Mouse (Mus musculus) small intestine, adult 2 months (tissue): ENCODE results near the gene Hs3st6.

Experiments
- CTCF ChIP-seq: fragments of 200-500 bp; IDR thresholded peaks from 2 replicates; pipeline ENCODE4 v1.5.1; 2012; ENCODE audit warnings: low read depth, mild to moderate bottlenecking, control low read depth, inconsistent platforms, low read length, moderate library complexity, mixed read lengths; ENCODE audit not compliant: insufficient replicate concordance, insufficient read length; ENCODE audit errors: extremely low read depth
- POLR2A ChIP-seq: fragments of 200-500 bp; IDR thresholded peaks from 2 replicates; pipeline ENCODE4 v1.6.1; 2012; ENCODE audit warnings: low read depth, mild to moderate bottlenecking, control low read depth, inconsistent platforms, low read length, moderate library complexity

DNA sequence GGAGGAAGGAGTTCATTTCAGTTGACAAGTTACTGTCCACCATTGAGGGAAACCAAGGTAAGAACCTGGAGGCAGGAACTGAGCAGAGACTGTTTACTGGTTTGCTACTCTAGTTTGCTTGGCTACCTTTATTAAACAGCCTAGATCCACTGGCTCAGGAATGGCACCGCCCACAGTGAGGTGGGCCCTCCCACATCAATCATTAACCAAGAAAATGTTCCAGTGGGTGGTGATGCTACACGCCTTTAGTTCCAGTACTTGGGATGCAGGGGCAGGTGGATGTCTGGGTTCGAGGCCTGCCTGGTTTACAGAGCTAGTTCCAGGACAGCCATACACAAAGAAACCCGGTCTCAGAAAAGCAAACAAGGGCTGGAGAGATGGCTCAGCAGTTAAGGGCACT is 14.6 kb upstream of the Hs3st6 start:
- TF ChIP-seq CTCF = no peak
- no peak for TF ChIP-seq POLR2A
